Mouse (Mus musculus): ENCODE data around the gene Ugt1a1.

DNA sequence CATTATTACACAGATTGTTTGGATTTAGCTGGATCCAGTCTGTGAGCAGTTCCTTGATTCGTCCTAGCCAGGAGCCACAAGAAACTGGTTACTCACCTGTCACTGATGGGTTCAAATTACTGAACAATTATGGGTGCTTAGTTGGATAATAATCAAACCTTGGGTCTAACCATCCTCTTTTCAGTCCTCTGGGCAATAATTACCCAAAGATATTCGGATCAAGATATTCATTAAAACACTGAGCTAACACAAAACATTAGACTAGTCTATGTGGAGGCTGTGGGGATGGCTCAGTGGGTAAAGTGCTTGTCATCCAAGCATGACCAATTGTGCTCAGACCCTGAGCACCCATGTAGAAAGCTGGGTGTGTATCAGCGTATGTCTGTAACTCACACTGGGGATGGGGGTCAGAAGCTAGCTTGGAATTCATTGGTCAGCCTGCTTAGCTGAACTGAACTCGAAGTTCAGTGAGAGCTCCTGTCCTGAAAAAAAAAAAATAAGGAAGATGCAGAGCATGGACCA is 24.2 kb downstream of the Ugt1a1 start:
- TF ChIP-seq CTCF (IDR thresholded peaks at IDR 0.05; ENCODE audit: control insufficient read depth, insufficient read depth, insufficient read length) (no peak), MAX (IDR thresholded peaks at IDR 0.05) (no peak), CEBPB (IDR thresholded peaks at IDR 0.05; ENCODE audit: low read depth) (no peak), USF1 (IDR thresholded peaks at IDR 0.05; ENCODE audit: low read depth) (no peak), MYOG (IDR thresholded peaks at IDR 0.05; ENCODE audit: control insufficient read depth, extremely low read depth, insufficient read length) (no peak), FOSL1 (IDR thresholded peaks at IDR 0.05; ENCODE audit: insufficient read depth, low read length, poor library complexity, severe bottlenecking) (no peak), MYOD1 (IDR thresholded peaks at IDR 0.05; ENCODE audit: control insufficient read depth, insufficient read length, low read depth) (no peak)
